Mouse (Mus musculus): Measurements from ENCODE around the gene BC017158. TPM values are rescaled to one million over a fixed set of nuclear protein-coding genes. Genes with fewer than 3 reads are reported as not detected.

The BC017158 gene
- polyA plus RNA-seq, 1 experiment from 2014 or later: 43.0 TPM

DNA sequence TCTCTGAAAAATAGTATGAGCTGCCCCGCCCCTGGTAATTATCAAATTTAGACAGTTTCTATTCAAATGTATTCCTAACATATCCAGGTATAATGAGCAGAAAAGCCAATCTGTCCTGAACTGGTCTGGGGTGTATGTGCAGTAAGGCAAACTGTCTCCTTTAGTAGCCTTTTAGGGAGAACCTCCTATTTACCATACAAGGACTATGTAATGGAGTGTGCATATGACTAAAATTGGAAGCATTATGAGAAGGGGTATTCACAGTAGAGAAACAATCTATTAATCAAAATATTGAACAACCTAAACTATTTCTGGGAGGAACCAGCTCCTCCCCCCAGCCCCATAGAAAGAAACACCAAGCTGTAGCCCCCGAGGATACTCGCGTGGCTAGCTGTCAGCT lies 18.2 kb downstream of the BC017158 start:
- Histone ChIP-seq H3K9ac (no peak overlapping the region), H3K27me3 (replicated peaks) (no peaks in the 10 kb centered on the region), H3K4me1 (replicated peaks) (peaks cover 9% of the 10 kb centered on the region; the same call in 1 of the 2 replicates), H3K4me2 (replicated peaks) (no peak overlapping the region), H3K27ac (no peak overlapping the region), H3K36me3 (peaks cover 25% of the 10 kb centered on the region), H3K4me3 (replicated peaks) (no peak overlapping the region), H3K9me3 (no peaks in the 10 kb centered on the region)
- peak; percentile 60; the same call in 1 of the 2 replicates for ATAC-seq
- 88% methylated on average over 4 of the region's 4 CpGs for WGBS

DNA sequence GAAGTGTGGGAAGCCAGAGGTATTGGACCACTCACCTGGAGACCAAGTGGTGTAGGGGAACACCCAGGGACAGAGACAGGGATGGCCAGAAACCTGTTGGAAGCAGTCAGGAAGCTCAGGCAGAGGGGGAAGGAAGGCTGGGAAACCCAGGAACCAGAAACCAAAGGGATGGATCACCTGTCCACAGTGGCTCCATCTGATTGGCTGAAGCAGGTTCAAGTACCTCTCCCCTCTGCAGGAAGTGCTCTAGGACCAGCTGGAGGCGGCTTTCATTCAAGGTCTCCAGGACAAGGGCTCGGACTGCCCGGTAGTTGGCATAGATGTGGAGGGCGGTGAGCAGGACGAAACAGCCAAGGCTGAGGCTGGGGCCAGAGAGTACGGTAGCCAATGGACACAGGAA lies 21.9 kb downstream of the BC017158 start:
- H3K4me2 ChIP-seq (replicated peaks): no peak overlapping the region
- 87% methylated on average over 6 of the region's 6 CpGs for WGBS
- no peaks in the 10 kb centered on the region; the same call in 1 of the 2 replicates for H3K4me1 ChIP-seq (replicated peaks)
- no peak for ATAC-seq
- H3K9me3 ChIP-seq: no peaks in the 10 kb centered on the region
- H3K27me3 ChIP-seq (replicated peaks): no peaks in the 10 kb centered on the region
- no peak overlapping the region for H3K9ac ChIP-seq
- peaks cover 55% of the 10 kb centered on the region for H3K36me3 ChIP-seq
- no peak overlapping the region for H3K27ac ChIP-seq
- H3K4me3 ChIP-seq (replicated peaks): no peak overlapping the region

GRCm38 (mm10) chr7:128271496-128271895 lies 26.5 kb downstream of the BC017158 start:
- H3K27ac ChIP-seq: no peak overlapping the region
- 95% methylated on average over 9 of the region's 9 CpGs for WGBS

DNA sequence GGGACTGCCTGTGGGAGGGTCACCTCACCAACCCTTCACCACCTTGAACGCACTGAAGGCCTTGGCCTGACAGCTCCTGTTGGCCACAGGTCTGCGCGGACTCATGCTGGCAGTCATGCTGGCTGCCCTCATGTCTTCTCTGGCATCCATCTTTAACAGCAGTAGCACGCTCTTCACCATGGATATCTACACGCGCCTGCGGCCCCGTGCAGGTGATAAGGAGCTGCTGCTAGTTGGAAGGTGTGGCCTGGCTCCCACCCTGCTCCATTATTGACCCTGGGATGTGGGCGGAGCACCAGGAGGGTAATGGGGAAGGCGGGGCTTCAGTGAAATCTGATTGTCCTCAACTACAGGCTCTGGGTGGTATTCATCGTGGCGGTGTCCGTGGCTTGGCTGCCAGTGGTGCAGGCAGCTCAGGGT lies 27.5 kb downstream of the BC017158 start:
- WGBS: 45% methylated on average over 13 of the region's 13 CpGs
- H3K9me3 ChIP-seq: no peaks in the 10 kb centered on the region
- ATAC-seq: peak; percentile 96
- H3K36me3 ChIP-seq: peaks cover 37% of the 10 kb centered on the region
- H3K4me1 ChIP-seq (replicated peaks): peaks cover 3% of the 10 kb centered on the region; the same call in 1 of the 2 replicates
- no peaks in the 10 kb centered on the region for H3K27me3 ChIP-seq (replicated peaks)
- no peak overlapping the region for H3K9ac ChIP-seq
- peak overlapping the region; percentile 22 for H3K4me2 ChIP-seq (replicated peaks)
- H3K27ac ChIP-seq: no peak overlapping the region
- H3K4me3 ChIP-seq (replicated peaks): no peak overlapping the region

More at GRCm38 (mm10) chr7:128271496-128271895, 26.5 kb downstream of the BC017158 start:
- Histone ChIP-seq H3K9ac (no peak overlapping the region), H3K9me3 (no peaks in the 10 kb centered on the region), H3K4me3 (replicated peaks) (no peak overlapping the region), H3K4me2 (replicated peaks) (no peak overlapping the region), H3K4me1 (replicated peaks) (peaks cover 3% of the 10 kb centered on the region; the same call in 1 of the 2 replicates), H3K27me3 (replicated peaks) (no peaks in the 10 kb centered on the region), H3K36me3 (peaks cover 47% of the 10 kb centered on the region)
- no peak for ATAC-seq

DNA sequence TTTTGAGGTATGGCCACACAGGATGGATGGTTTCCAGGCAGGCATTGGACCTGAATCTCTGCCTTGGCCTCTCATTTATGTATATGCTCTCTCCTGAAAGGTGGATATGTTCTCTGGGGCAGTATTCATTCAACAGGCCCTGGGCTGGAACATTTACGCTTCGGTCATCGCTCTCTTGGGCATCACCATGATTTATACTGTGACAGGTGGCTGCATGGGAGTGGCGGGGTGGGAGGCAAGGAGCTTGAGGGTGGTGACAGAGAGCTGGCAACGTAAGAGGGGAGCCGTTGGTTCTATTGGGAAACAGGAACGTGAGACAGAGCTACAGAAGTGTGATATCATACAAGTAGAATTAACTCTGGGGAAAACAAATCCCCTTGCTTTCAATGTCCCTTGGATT lies 30.2 kb downstream of the BC017158 start:
- H3K9ac ChIP-seq: no peak overlapping the region
- H3K4me3 ChIP-seq (replicated peaks): no peak overlapping the region
- H3K27ac ChIP-seq: no peak overlapping the region
- no peak for ATAC-seq
- peaks cover 15% of the 10 kb centered on the region; the same call in 1 of the 2 replicates for H3K36me3 ChIP-seq
- WGBS: 75% methylated on average over 7 of the region's 7 CpGs
- H3K27me3 ChIP-seq (replicated peaks): no peaks in the 10 kb centered on the region
- H3K9me3 ChIP-seq: no peaks in the 10 kb centered on the region
- H3K4me1 ChIP-seq (replicated peaks): peaks cover 3% of the 10 kb centered on the region; the same call in 1 of the 2 replicates
- H3K4me2 ChIP-seq (replicated peaks): no peak overlapping the region

GRCm38 (mm10) chr7:128267391-128267790 lies 30.6 kb downstream of the BC017158 start:
- WGBS: 69% methylated on average over 13 of the region's 13 CpGs
- no peak for ATAC-seq
- no peaks in the 10 kb centered on the region for H3K27me3 ChIP-seq (replicated peaks)
- no peak overlapping the region for H3K27ac ChIP-seq
- no peak overlapping the region for H3K4me2 ChIP-seq (replicated peaks)
- peaks cover 14% of the 10 kb centered on the region; the same call in 1 of the 2 replicates for H3K36me3 ChIP-seq
- no peaks in the 10 kb centered on the region for H3K9me3 ChIP-seq
- no peak overlapping the region for H3K4me3 ChIP-seq (replicated peaks)
- peaks cover 3% of the 10 kb centered on the region; the same call in 1 of the 2 replicates for H3K4me1 ChIP-seq (replicated peaks)
- no peak overlapping the region for H3K9ac ChIP-seq

GRCm38 (mm10) chr7:128266056-128266455 lies 31.9 kb downstream of the BC017158 start:
- no peaks in the 10 kb centered on the region for H3K27me3 ChIP-seq (replicated peaks)
- no peak overlapping the region for H3K9ac ChIP-seq
- no peak overlapping the region for H3K27ac ChIP-seq
- H3K36me3 ChIP-seq: 0 out of 2 replicates have a peak, but pooled peaks cover under 1% of the 10 kb centered on the region
- H3K4me2 ChIP-seq (replicated peaks): no peak overlapping the region
- ATAC-seq: no peak
- H3K4me1 ChIP-seq (replicated peaks): peaks cover 3% of the 10 kb centered on the region; the same call in 1 of the 2 replicates
- H3K4me3 ChIP-seq (replicated peaks): no peak overlapping the region
- WGBS: 72% methylated on average over 5 of the region's 5 CpGs
- no peaks in the 10 kb centered on the region for H3K9me3 ChIP-seq

GRCm38 (mm10) chr7:128265411-128265810 lies 32.6 kb downstream of the BC017158 start, which contains the start of gene Slc5a2:
Slc5a2 (plus strand) TSS chr7:128265657.
- Histone ChIP-seq H3K9ac (no peak within 1 kb of the TSS), H3K36me3 (no peaks in the 10 kb centered on the region), H3K4me2 (replicated peaks) (no peak within 1 kb of the TSS), H3K9me3 (no peaks in the 10 kb centered on the region), H3K27me3 (replicated peaks) (no peaks in the 10 kb centered on the region), H3K27ac (no peak within 1 kb of the TSS), H3K4me3 (replicated peaks) (no peak within 1 kb of the TSS), H3K4me1 (replicated peaks) (0 out of 2 replicates have a peak, but pooled peaks cover 3% of the 10 kb centered on the region)
- WGBS: 75% methylated on average over 6 of the region's 6 CpGs
- ATAC-seq: no peak

GRCm38 (mm10) chr7:128256783-128257334 lies 41.1 kb downstream of the BC017158 start:
- H3K9me3 ChIP-seq: no peaks in the 10 kb centered on the region
- H3K27me3 ChIP-seq (replicated peaks): no peaks in the 10 kb centered on the region
- no peak for ATAC-seq
- peak overlapping the region; percentile 27; the same call in 1 of the 2 replicates for H3K27ac ChIP-seq
- H3K9ac ChIP-seq: no peak overlapping the region
- H3K36me3 ChIP-seq: 0 out of 2 replicates have a peak, but pooled peaks cover 3% of the 10 kb centered on the region
- WGBS: 30% methylated on average over 5 of the region's 5 CpGs
- no peak overlapping the region for H3K4me3 ChIP-seq (replicated peaks)
- H3K4me2 ChIP-seq (replicated peaks): 0 out of 2 replicates have a peak overlapping the region, but pooled peaks have one; percentile 22
- peaks cover 8% of the 10 kb centered on the region; the same call in 1 of the 2 replicates for H3K4me1 ChIP-seq (replicated peaks)

- no peak overlapping the region for H3K4me2 ChIP-seq (replicated peaks)
- H3K36me3 ChIP-seq: 0 out of 2 replicates have a peak, but pooled peaks cover 3% of the 10 kb centered on the region
- no peaks in the 10 kb centered on the region for H3K9me3 ChIP-seq
- H3K9ac ChIP-seq: no peak overlapping the region
- WGBS: 88% methylated on average over 5 of the region's 5 CpGs
- peaks cover 9% of the 10 kb centered on the region; the same call in 1 of the 2 replicates for H3K4me1 ChIP-seq (replicated peaks)
- H3K27me3 ChIP-seq (replicated peaks): no peaks in the 10 kb centered on the region
- H3K4me3 ChIP-seq (replicated peaks): no peak overlapping the region
- no peak for ATAC-seq
- no peak overlapping the region for H3K27ac ChIP-seq
Observed at GRCm38 (mm10) chr7:128255757-128256156, 42.2 kb downstream of the BC017158 start.

DNA sequence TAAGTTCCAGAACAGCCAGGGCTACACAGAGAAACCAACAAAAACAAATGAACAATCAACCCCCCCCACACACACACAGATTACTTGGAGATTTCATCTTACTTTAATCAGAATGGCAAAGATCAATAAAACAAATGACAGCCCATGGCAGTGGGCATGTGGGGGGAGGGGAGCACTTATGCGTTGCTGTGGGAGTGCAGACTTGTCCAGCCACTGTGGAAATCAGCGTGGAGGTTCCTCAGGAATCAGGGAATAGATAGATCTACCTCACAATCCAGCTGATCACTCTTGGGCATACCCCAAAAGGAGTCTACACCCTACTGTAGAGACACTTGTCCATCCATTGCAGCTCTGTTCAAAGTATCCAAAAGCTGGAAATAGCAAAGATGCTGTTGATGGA lies 43.0 kb downstream of the BC017158 start:
- no peak overlapping the region for H3K4me2 ChIP-seq (replicated peaks)
- no peak overlapping the region for H3K27ac ChIP-seq
- no peak overlapping the region for H3K4me3 ChIP-seq (replicated peaks)
- no peaks in the 10 kb centered on the region for H3K9me3 ChIP-seq
- H3K4me1 ChIP-seq (replicated peaks): peaks cover 10% of the 10 kb centered on the region; the same call in 1 of the 2 replicates
- no peak for ATAC-seq
- H3K36me3 ChIP-seq: peaks cover 4% of the 10 kb centered on the region; the same call in 1 of the 2 replicates
- 71% methylated on average over 2 of the region's 2 CpGs for WGBS
- H3K27me3 ChIP-seq (replicated peaks): no peaks in the 10 kb centered on the region
- H3K9ac ChIP-seq: no peak overlapping the region

DNA sequence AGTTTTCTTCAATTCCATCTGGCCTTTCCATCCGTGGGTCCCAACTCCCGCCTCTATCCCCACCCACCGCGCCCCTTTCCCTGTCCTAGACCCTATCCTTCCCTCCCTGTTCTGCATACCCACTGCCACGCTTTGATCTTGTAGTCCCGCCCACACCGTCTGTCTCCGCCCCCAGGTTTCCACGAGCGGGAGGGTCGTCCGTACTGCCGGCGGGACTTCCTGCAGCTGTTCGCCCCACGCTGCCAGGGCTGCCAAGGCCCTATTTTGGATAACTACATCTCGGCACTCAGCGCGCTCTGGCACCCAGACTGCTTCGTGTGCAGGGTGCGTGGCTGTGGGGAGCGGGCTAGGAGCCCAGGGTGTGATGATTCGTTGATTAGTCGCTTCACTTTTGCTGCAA lies 45.4 kb downstream of the BC017158 start:
- no peak overlapping the region for H3K9ac ChIP-seq
- H3K4me3 ChIP-seq (replicated peaks): no peak overlapping the region
- H3K4me1 ChIP-seq (replicated peaks): peaks cover 22% of the 10 kb centered on the region
- peaks cover 6% of the 10 kb centered on the region; the same call in 1 of the 2 replicates for H3K36me3 ChIP-seq
- no peak; the same call in 1 of the 2 replicates for ATAC-seq
- no peaks in the 10 kb centered on the region for H3K27me3 ChIP-seq (replicated peaks)
- H3K9me3 ChIP-seq: no peaks in the 10 kb centered on the region
- no peak overlapping the region for H3K27ac ChIP-seq
- whole genome bisulfite sequencing: 20% methylated on average over 24 of the region's 24 CpGs
- peak overlapping the region; percentile 44 for H3K4me2 ChIP-seq (replicated peaks)
